Mouse (Mus musculus) natural killer cell, adult 2 months (primary cell): ENCODE results near the gene Cdkn2aipnl.
A peak's percentile ranks its signal among the peaks of the same experiment; 100 is the strongest.

Source experiments
- DNase-seq, 2 experiments: peaks; one replicate each; pipeline ENCODE4 v3.0.0; 2022; ENCODE audit warnings: low spot score in 2 of 2

The Cdkn2aipnl gene

GRCm38 (mm10) chr11:51967443-51968401 is at the start of gene Cdkn2aipnl:
TSS of gene Cdkn2aipnl (plus strand) at chr11:51967661.
- peak; percentile 94 to 96 for DNase-seq

GRCm38 (mm10) chr11:51917951-51918350 is 49.5 kb upstream of the Cdkn2aipnl start:
- no peak for DNase-seq

GRCm38 (mm10) chr11:51918576-51918975 is 48.9 kb upstream of the Cdkn2aipnl start:
- DNase-seq = no peak

- DNase-seq = no peak
These were observed 45.9 kb upstream of the Cdkn2aipnl start for GRCm38 (mm10) chr11:51921355-51922125.

GRCm38 (mm10) chr11:51922421-51922841 is 45.0 kb upstream of the Cdkn2aipnl start:
- no peak for DNase-seq

- no peak for DNase-seq
These were observed 41.9 kb upstream of the Cdkn2aipnl start for GRCm38 (mm10) chr11:51925595-51925994.

- no peak for DNase-seq
These were observed 41.1 kb upstream of the Cdkn2aipnl start for GRCm38 (mm10) chr11:51926385-51926784.

- DNase-seq = no peak
These were observed 40.4 kb upstream of the Cdkn2aipnl start for GRCm38 (mm10) chr11:51927106-51927505.

GRCm38 (mm10) chr11:51931138-51931537 is 36.3 kb upstream of the Cdkn2aipnl start:
- peak in 1 of 2 experiments; percentile 49 for DNase-seq

GRCm38 (mm10) chr11:51931790-51932189 is 35.7 kb upstream of the Cdkn2aipnl start:
- peak; percentile 80 to 81 for DNase-seq

GRCm38 (mm10) chr11:51934230-51934629 is 33.2 kb upstream of the Cdkn2aipnl start:
- DNase-seq = no peak

GRCm38 (mm10) chr11:51935636-51936434 is 31.6 kb upstream of the Cdkn2aipnl start:
- DNase-seq = peak in 1 of 2 experiments; percentile 79

- peak in 1 of 2 experiments; percentile 63 for DNase-seq
These were observed 30.1 kb upstream of the Cdkn2aipnl start for GRCm38 (mm10) chr11:51937361-51937781.

- peak; percentile 65 to 70 for DNase-seq
These were observed 28.5 kb upstream of the Cdkn2aipnl start for GRCm38 (mm10) chr11:51938817-51939589.

GRCm38 (mm10) chr11:51939590-51939955 is 27.9 kb upstream of the Cdkn2aipnl start:
- DNase-seq = no peak

- DNase-seq = no peak
These were observed 26.9 kb upstream of the Cdkn2aipnl start for GRCm38 (mm10) chr11:51940511-51940955.

- peak in 1 of 2 experiments; percentile 39 for DNase-seq
These were observed 24.6 kb upstream of the Cdkn2aipnl start for GRCm38 (mm10) chr11:51942602-51943499.

GRCm38 (mm10) chr11:51943500-51943841 is 24.0 kb upstream of the Cdkn2aipnl start:
- no peak for DNase-seq

GRCm38 (mm10) chr11:51944239-51944638 is 23.2 kb upstream of the Cdkn2aipnl start:
- DNase-seq = no peak

- no peak for DNase-seq
These were observed 21.9 kb upstream of the Cdkn2aipnl start for GRCm38 (mm10) chr11:51945548-51945947.
